Mouse (Mus musculus): Measurements from ENCODE around the gene Rhox4a2.
"Not testable (repeated sequence)": the region's sequence is repeated elsewhere in the genome, so short reads cannot be mapped to it uniquely, and the experiment has no call there.

Rhox4a2 gene

DNA sequence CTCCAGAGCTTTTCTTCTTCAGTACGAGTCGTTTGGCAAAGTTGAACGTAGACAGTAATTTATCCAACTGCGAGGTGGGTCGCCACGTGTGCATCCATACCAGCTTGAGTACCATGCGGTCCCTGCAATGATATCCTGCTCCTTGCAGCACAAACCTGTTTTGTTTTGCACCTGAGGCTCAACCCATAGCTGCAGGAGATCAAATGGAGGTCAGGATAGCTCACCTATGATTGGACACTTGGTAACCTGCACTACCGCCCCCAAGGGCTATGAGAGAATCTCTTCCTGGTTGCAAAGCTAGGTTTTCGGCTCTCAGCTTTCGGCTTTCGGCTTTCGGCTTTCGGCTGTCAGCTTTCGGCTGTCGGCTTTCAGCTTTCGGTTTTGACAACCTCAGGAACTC is at the start of gene Rhox4a2:
Gene Rhox4a2 (plus strand): TSS at position 301 of the 400 bp plus-strand sequence.
- in situ Hi-C loops (cut with MboI; ENCODE audit: low pct_unique_long_range_greater_than_20kb in 1 of 2, low sequenced_read_pairs in 2 of 2, unreplicated experiment in 1 of 2) = not testable (repeated sequence)

DNA sequence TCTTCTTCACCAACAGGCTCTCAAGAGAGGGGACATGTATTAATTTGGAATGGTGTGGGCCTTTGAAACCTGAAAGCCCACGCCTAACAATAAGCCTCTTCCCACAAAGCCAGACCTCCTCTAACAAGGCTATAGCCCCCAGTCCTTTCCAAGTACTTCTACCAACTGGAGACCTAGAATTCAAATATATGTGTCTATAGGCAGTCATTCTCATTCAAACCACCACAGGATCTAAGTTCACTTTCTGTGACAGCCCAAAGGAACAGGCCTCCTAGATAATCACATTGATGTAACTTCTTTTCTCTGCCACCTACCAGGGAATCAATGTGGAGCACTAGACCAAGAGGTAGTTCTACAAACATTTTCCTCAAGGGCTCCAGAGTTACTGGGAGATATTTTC is 10.9 kb upstream of the Rhox4a2 start, which contains the start of gene Rhox3a2:
Gene Rhox3a2 (plus strand): TSS at position 301 of the 400 bp plus-strand sequence.
- in situ Hi-C loops (cut with MboI; ENCODE audit: low pct_unique_long_range_greater_than_20kb in 1 of 2, low sequenced_read_pairs in 2 of 2, unreplicated experiment in 1 of 2) = not testable (repeated sequence)

DNA sequence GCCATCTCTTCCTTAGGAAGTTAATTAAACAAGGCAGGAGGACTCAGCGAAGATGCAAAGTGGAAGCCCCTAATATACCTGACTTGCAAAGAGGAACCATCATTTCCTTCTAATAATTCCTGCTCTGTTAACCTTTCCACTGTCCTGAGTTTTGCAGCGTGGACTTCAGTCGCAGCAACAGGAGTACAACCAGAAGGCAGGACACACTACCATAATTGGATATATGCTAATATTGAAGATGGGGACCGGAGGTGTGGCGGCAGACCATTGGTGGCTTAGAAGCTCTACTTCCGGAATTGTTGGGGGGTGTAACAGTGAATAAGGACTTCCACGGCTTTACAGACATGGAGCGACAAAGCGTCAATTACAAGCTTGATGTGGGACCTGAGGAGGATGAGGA is 21.1 kb downstream of the Rhox4a2 start, which contains the start of gene Rhox2b:
Gene Rhox2b (plus strand): TSS at position 301 of the 400 bp plus-strand sequence.
- in situ Hi-C loops (cut with MboI; ENCODE audit: low pct_unique_long_range_greater_than_20kb in 1 of 2, low sequenced_read_pairs in 2 of 2, unreplicated experiment in 1 of 2) = not testable (repeated sequence)

DNA sequence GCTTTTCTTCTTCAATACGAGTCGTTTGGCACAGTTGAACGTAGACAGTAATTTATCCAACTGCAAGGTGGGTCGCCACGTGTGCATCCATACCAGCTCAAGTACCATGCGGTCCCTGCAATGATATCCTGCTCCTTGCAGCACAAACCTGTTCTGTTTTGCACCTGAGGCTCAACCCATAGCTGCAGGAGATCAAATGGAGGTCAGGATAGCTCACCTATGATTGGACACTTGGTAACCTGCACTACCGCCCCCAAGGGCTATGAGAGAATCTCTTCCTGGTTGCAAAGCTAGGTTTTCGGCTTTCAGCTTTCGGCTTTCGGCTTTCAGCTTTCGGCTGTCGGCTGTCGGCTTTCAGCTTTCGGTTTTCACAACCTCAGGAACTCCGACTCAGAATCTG is 41.5 kb downstream of the Rhox4a2 start, which contains the start of gene Rhox4b:
Gene Rhox4b (plus strand): TSS at position 301 of the 400 bp plus-strand sequence.
- in situ Hi-C loops (cut with MboI; ENCODE audit: low pct_unique_long_range_greater_than_20kb in 1 of 2, low sequenced_read_pairs in 2 of 2, unreplicated experiment in 1 of 2) = not testable (repeated sequence)
